Mouse (Mus musculus) embryonic fibroblast, embryonic 13.5 days (primary cell): Measurements from ENCODE around the gene Pip5k1c. TPM values are rescaled to one million over a fixed set of nuclear protein-coding genes. Genes with fewer than 3 reads are reported as not detected.
A peak's percentile ranks its signal among the peaks of the same experiment; 100 is the strongest.

Source experiments
- H3K27ac ChIP-seq: 2 replicates; pipeline ENCODE4 v1.5.1; 2012; ENCODE audit warnings: low read length, control low read depth, inconsistent platforms; ENCODE audit not compliant: insufficient read depth
- H3K4me1 ChIP-seq: 2 replicates; pipeline ENCODE4 v1.6.1; 2011; ENCODE audit warnings: low read length; ENCODE audit not compliant: control insufficient read depth, insufficient read depth
- H3K4me3 ChIP-seq: 2 replicates; pipeline ENCODE4 v1.5.1; 2011; ENCODE audit warnings: mild to moderate bottlenecking, control low read depth, low read length; ENCODE audit not compliant: insufficient read depth
- CTCF ChIP-seq: IDR thresholded peaks from 2 replicates; pipeline ENCODE4 v1.5.1; 2011; ENCODE audit warnings: mild to moderate bottlenecking, control low read depth, low read length, moderate library complexity, borderline replicate concordance; ENCODE audit not compliant: insufficient read depth
- POLR2A ChIP-seq: IDR thresholded peaks from 2 replicates; pipeline ENCODE4 v1.6.1; 2011; ENCODE audit warnings: low read depth, mild to moderate bottlenecking, control low read depth, low read length, moderate library complexity
- polyA plus RNA-seq: library from polyadenylated mRNA; stranded (reverse); fragments of >200 nt; gene quantifications from 2 replicates; pipeline ENCODE4 v1.2.4, GENCODE M21; 2011; ENCODE audit warnings: low read depth; ENCODE audit not compliant: missing spikeins, insufficient read length

Pip5k1c gene
- polyA plus RNA-seq, 1 experiment: 43.0 TPM

DNA sequence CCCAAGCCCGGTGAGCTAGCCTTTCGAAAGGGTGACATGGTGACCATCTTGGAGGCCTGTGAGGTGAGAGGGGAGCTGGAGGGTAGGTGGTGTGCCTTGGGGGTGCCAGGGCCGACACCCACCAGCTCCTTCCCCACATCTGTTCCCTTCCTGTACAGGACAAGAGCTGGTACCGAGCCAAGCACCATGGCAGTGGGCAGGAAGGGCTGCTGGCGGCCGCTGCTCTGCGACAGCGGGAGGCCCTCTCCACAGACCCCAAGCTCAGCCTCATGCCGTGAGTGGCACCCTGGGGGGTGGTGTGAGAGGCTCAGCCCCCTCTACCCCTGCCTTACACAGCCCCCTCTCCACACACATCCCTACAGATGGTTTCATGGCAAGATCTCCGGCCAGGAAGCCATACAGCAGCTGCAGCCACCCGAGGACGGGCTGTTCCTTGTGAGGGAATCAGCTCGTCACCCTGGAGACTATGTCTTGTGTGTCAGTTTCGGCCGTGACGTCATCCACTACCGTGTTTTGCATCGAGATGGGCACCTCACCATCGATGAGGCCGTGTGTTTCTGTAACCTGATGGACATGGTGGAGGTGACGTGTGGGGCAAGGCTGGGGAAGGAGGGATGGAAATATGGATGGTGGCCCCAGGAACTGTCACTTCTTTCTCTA lies 33.4 kb upstream of the Pip5k1c start:
- Histone ChIP-seq H3K4me1 (no peaks in the 10 kb centered on the region), H3K27ac (no peak overlapping the region), H3K4me3 (no peak overlapping the region)
- TF ChIP-seq CTCF: no peak
- TF ChIP-seq POLR2A: no peak

GRCm38 (mm10) chr10:81261025-81261424 lies 31.7 kb upstream of the Pip5k1c start:
- TF ChIP-seq POLR2A (no peak), CTCF (no peak)
- Histone ChIP-seq H3K27ac (no peak overlapping the region), H3K4me1 (no peaks in the 10 kb centered on the region), H3K4me3 (no peak overlapping the region)

GRCm38 (mm10) chr10:81265540-81265939 lies 27.2 kb upstream of the Pip5k1c start:
- Histone ChIP-seq H3K27ac (no peak overlapping the region), H3K4me3 (peak overlapping the region; percentile 63), H3K4me1 (no peaks in the 10 kb centered on the region)
- no peak for TF ChIP-seq CTCF
- no peak for TF ChIP-seq POLR2A

- TF ChIP-seq CTCF (no peak), POLR2A (peak; percentile 87)
- peak within 1 kb of the TSS; percentile 90 for H3K27ac ChIP-seq
Observed at GRCm38 (mm10) chr10:81266211-81267105, 26.3 kb upstream of the Pip5k1c start, which contains the start of the genes Mrpl54 and Apba3. Gene Mrpl54, minus strand, starts transcription at chr10:81266934. Gene Apba3, plus strand, starts transcription at chr10:81266960.

GRCm38 (mm10) chr10:81268056-81268455 lies 24.7 kb upstream of the Pip5k1c start:
- TF ChIP-seq CTCF (no peak), POLR2A (peak; percentile 97)
- 0 out of 2 replicates have a peak overlapping the region, but pooled peaks have one; percentile 2 for H3K27ac ChIP-seq
- no peaks in the 10 kb centered on the region for H3K4me1 ChIP-seq
- peak overlapping the region; percentile 59 for H3K4me3 ChIP-seq

More at GRCm38 (mm10) chr10:81266211-81267105, 26.3 kb upstream of the Pip5k1c start, which contains the start of the genes Mrpl54 and Apba3:
- Histone ChIP-seq H3K4me3 (peak within 1 kb of the TSS; percentile 69), H3K4me1 (no peaks in the 10 kb centered on the region)

DNA sequence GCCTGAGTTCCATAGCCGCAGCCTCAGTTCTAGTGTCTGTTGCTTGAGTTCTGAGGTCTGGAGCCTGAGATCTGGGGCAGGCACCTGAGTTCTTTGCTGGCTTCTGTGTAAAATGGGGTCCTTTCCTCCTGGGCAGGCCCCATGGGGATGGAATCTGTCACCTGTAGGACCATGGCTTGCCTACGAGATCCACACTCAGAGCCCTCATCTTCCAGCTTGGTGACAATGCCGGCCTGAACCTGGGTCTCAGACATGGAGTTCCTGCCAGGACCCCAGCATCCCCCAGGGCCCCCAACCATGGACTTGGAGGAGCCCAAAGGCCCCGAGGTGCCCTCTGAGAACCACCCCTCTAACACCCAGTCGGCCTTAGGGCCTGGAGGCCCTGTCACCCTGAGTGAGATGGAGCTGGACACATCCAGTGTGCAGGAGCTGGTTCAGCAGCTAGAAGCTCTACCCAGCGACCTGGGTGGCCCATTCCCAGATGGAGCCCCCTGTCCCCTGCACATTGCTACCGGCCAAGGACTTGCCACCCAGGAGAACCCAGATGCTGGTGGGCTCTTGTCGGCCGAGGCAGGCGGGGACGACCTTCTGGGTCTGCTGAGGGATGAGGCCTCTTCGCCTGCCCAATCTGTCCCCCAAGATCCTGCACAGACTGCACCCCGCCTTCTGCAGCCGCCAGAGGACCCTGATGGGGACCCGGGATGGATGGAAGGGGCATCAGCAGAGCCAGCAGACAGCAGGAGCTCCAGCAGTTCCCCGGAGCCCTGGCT lies 23.9 kb upstream of the Pip5k1c start:
- H3K27ac ChIP-seq: no peak overlapping the region
- no peak for TF ChIP-seq CTCF
- TF ChIP-seq POLR2A: no peak

DNA sequence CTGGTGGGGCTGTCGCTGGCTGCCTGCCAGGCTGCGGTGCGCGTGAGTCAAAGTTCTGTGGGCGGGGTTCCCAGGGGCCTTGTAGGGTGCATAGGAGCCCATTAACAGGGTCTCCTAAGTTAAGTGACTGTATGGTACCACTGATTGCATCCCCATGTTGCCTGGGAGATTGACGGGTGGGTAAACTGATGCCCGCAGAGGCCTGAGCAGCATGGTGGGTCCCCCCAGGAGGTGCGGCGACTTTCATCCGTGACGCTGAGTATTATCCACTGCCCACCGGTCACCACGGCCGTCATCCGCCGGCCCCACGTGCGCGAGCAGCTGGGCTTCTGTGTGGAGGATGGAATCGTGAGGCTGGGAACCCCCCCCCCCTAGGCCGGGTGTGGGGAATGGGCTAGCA lies 20.4 kb upstream of the Pip5k1c start:
- H3K4me1 ChIP-seq: no peaks in the 10 kb centered on the region
- H3K4me3 ChIP-seq: no peak overlapping the region
- TF ChIP-seq CTCF (no peak), POLR2A (no peak)
- H3K27ac ChIP-seq: no peak overlapping the region

More for the DNA sequence above, 23.9 kb upstream of the Pip5k1c start:
- Histone ChIP-seq H3K4me1 (no peaks in the 10 kb centered on the region), H3K4me3 (peak overlapping the region; percentile 59)

- TF ChIP-seq CTCF: no peak
- TF ChIP-seq POLR2A: no peak
- Histone ChIP-seq H3K4me1 (no peaks in the 10 kb centered on the region), H3K4me3 (no peak overlapping the region), H3K27ac (no peak overlapping the region)
Observed at GRCm38 (mm10) chr10:81273842-81274241, 18.9 kb upstream of the Pip5k1c start.

DNA sequence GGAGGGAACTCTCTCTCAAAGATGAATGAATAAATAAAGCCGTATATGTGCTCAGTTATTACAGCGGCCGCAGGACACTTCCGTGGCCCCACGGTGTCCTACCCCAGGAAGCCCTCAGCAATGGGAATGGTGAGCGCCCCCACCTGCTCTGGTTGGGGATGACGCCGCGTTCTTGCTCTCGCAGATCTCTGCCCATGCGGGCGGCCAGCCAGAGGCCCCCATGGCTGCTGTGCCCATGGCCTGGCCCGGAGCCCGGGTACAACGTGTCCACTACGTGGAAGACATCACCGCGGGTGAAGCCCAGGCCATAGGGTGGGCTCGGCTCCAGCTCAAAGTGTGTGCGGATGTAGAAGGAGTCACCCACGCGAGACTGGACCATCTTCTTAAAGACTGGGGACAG lies 15.1 kb upstream of the Pip5k1c start:
- no peak overlapping the region for H3K4me3 ChIP-seq
- no peak overlapping the region for H3K27ac ChIP-seq

More for the DNA sequence above, 15.1 kb upstream of the Pip5k1c start:
- no peaks in the 10 kb centered on the region for H3K4me1 ChIP-seq
- no peak for TF ChIP-seq POLR2A
- no peak for TF ChIP-seq CTCF
